ENCODE assay signal across 9 mouse cellular contexts in genomic region chr19:42000446-42000958, GRCm38 (mm10). TPM values are rescaled to one million over a fixed set of nuclear protein-coding genes. Genes with fewer than 3 reads are reported as not detected.
A peak's percentile ranks its signal among the peaks of the same experiment; 100 is the strongest.
DNase-seq lines count a peak whose midpoint lies in the region; ATAC-seq lines count a peak whose summit lies in the region.
"Had no signal": no experiment of that assay in that cellular context is flagged by ENCODE, and none has a peak within 500 bp of the region (broad histone marks: within the 10 kb centered on the region; RNA-seq: fewer than 3 reads in every experiment).

No protein-coding gene starts in this region.

- no peaks in the 10 kb centered on the region for H3K27me3 ChIP-seq in kidney, embryonic 16.5 days (ENCODE audit: insufficient read depth, low read length)
- no peaks in the 10 kb centered on the region for H3K27me3 ChIP-seq in neural tube, embryonic 13.5 days
- H3K27me3 ChIP-seq in forebrain, embryonic 12.5 days, result no peaks in the 10 kb centered on the region

- H3K4me2 ChIP-seq in kidney, embryonic 16.5 days (replicated peaks; ENCODE audit: low read depth, low read length), result no peak overlapping the region
- no peak overlapping the region for H3K4me2 ChIP-seq in neural tube, embryonic 13.5 days
- H3K4me2 ChIP-seq in forebrain, embryonic 12.5 days, result no peak overlapping the region

- no peak overlapping the region for H3K4me3 ChIP-seq in kidney, embryonic 16.5 days (ENCODE audit: low read length)
- no peak overlapping the region for H3K4me3 ChIP-seq in neural tube, embryonic 13.5 days
- H3K4me3 ChIP-seq in forebrain, embryonic 12.5 days (replicated peaks), result no peak overlapping the region

- H3K27ac ChIP-seq in kidney, embryonic 16.5 days (ENCODE audit: low read length), result peak overlapping the region; percentile 79
- H3K27ac ChIP-seq in neural tube, embryonic 13.5 days (replicated peaks), result peak overlapping the region; percentile 46; the same call in 1 of the 2 replicates
- no peak overlapping the region for H3K27ac ChIP-seq in forebrain, embryonic 12.5 days

- 18% methylated on average over 4 of the region's 4 CpGs for WGBS in kidney, embryonic 16.5 days
- WGBS in neural tube, embryonic 13.5 days, result 70% methylated on average over 4 of the region's 4 CpGs
- WGBS in forebrain, embryonic 12.5 days, result 80% methylated on average over 4 of the region's 4 CpGs

- H3K4me1 ChIP-seq in kidney, embryonic 16.5 days (ENCODE audit: insufficient read depth, low read length), result peaks cover 55% of the 10 kb centered on the region
- peaks cover 7% of the 10 kb centered on the region; the same call in 1 of the 2 replicates for H3K4me1 ChIP-seq in neural tube, embryonic 13.5 days (replicated peaks)
- peaks cover 7% of the 10 kb centered on the region; the same call in 1 of the 2 replicates for H3K4me1 ChIP-seq in forebrain, embryonic 12.5 days

- DNase-seq in kidney, postnatal 36 days, result no peak
- DNase-seq in forelimb bud, embryonic 11.5 days (ENCODE audit: low read depth, low spot score), result peak; percentile 75
- peak; percentile 46 to 63 for DNase-seq in kidney, postnatal 4 days
- no peak for DNase-seq in thymus, adult 18-20 months
- DNase-seq in cerebellum, postnatal 10 days, result no peak

- no peak overlapping the region for H3K9ac ChIP-seq in kidney, embryonic 16.5 days (replicated peaks; ENCODE audit: low read length)
- no peak overlapping the region for H3K9ac ChIP-seq in neural tube, embryonic 13.5 days
- no peak overlapping the region for H3K9ac ChIP-seq in forebrain, embryonic 12.5 days

- no peaks in the 10 kb centered on the region for H3K36me3 ChIP-seq in kidney, embryonic 16.5 days (ENCODE audit: insufficient read depth, low read length)
- no peaks in the 10 kb centered on the region for H3K36me3 ChIP-seq in neural tube, embryonic 13.5 days
- no peaks in the 10 kb centered on the region for H3K36me3 ChIP-seq in forebrain, embryonic 12.5 days (replicated peaks)

- ATAC-seq in kidney, embryonic 16.5 days (ENCODE audit: low FRiP score, low TSS enrichment), result peak; percentile 28; the same call in 1 of the 2 replicates
- no peak for ATAC-seq in neural tube, embryonic 13.5 days (ENCODE audit: low read depth)
- no peak for ATAC-seq in forebrain, embryonic 12.5 days (ENCODE audit: low FRiP score)

- H3K9me3 ChIP-seq in kidney, embryonic 16.5 days (ENCODE audit: low read length), result no peaks in the 10 kb centered on the region
- no peaks in the 10 kb centered on the region for H3K9me3 ChIP-seq in neural tube, embryonic 13.5 days
- H3K9me3 ChIP-seq in forebrain, embryonic 12.5 days, result no peaks in the 10 kb centered on the region

RNA-seq across cellular contexts. Expression of gene Ubtd1, which starts 18.9 kb away (rescaled TPM):
- 35.9 and 37.8 TPM in 2 replicates for polyA plus RNA-seq in kidney, embryonic 16.5 days (2015; fragmentation: Nextera tagmentation; extraction: Ambion mirVana)
- 14.9 and 15.6 TPM in 2 replicates for polyA plus RNA-seq in neural tube, embryonic 13.5 days (2015; fragmentation: Nextera tagmentation; extraction: Ambion mirVana)
- 7.1 and 7.8 TPM in 2 replicates for polyA plus RNA-seq in forebrain, embryonic 12.5 days (2016; fragmentation: Nextera tagmentation; extraction: Ambion mirVana)

RNA-seq across cellular contexts. Expression of gene Mms19, which starts 19.5 kb away (rescaled TPM):
- polyA plus RNA-seq in kidney, embryonic 16.5 days (2015; fragmentation: Nextera tagmentation; extraction: Ambion mirVana), result 41.1 and 45.6 TPM in 2 replicates
- 32.8 and 37.1 TPM in 2 replicates for polyA plus RNA-seq in neural tube, embryonic 13.5 days (2015; fragmentation: Nextera tagmentation; extraction: Ambion mirVana)
- polyA plus RNA-seq in forebrain, embryonic 12.5 days (2016; fragmentation: Nextera tagmentation; extraction: Ambion mirVana), result 32.2 and 36.7 TPM in 2 replicates

RNA-seq across cellular contexts. Expression of gene Ankrd2, which starts 35.3 kb away (rescaled TPM):
- not detected in 2 replicates for polyA plus RNA-seq in kidney, embryonic 16.5 days (2015; fragmentation: Nextera tagmentation; extraction: Ambion mirVana)
- 0.53 and 0.73 TPM in 2 replicates for polyA plus RNA-seq in neural tube, embryonic 13.5 days (2015; fragmentation: Nextera tagmentation; extraction: Ambion mirVana)
- polyA plus RNA-seq in forebrain, embryonic 12.5 days (2016; fragmentation: Nextera tagmentation; extraction: Ambion mirVana), result 0.28 and 0.49 TPM in 2 replicates
- polyA plus RNA-seq: forebrain, embryonic 11.5 days had no signal

RNA-seq across cellular contexts. Expression of gene Hoga1, which starts 44.9 kb away (rescaled TPM):
- polyA plus RNA-seq in kidney, embryonic 16.5 days (2015; fragmentation: Nextera tagmentation; extraction: Ambion mirVana), result 30.4 and 35.0 TPM in 2 replicates
- polyA plus RNA-seq in neural tube, embryonic 13.5 days (2015; fragmentation: Nextera tagmentation; extraction: Ambion mirVana), result 0.93 and 1.6 TPM in 2 replicates
- polyA plus RNA-seq in forebrain, embryonic 12.5 days (2016; fragmentation: Nextera tagmentation; extraction: Ambion mirVana), result 1.1 and 1.5 TPM in 2 replicates

RNA-seq across cellular contexts. Expression of gene 4933411K16Rik, which starts 51.5 kb away (rescaled TPM):
- 0.60 and 0.71 TPM in 2 replicates for polyA plus RNA-seq in kidney, embryonic 16.5 days (2015; fragmentation: Nextera tagmentation; extraction: Ambion mirVana)
- polyA plus RNA-seq in neural tube, embryonic 13.5 days (2015; fragmentation: Nextera tagmentation; extraction: Ambion mirVana), result 0.36 TPM in 1 of 2 replicates, not detected in the other
- polyA plus RNA-seq in forebrain, embryonic 12.5 days (2016; fragmentation: Nextera tagmentation; extraction: Ambion mirVana), result 0.14 TPM in 2 replicates

Comparison
In these comparisons a context has a peak if more than half of its experiments do, and no peak if none do; other contexts are left out.
1. DNase-seq: peak in forelimb bud, embryonic 11.5 days (single experiment) and kidney, postnatal 4 days (2 of 2); none in kidney, postnatal 36 days (0 of 2), thymus, adult 18-20 months (0 of 2) and cerebellum, postnatal 10 days (0 of 2).